Mouse (Mus musculus): Measurements from ENCODE around the gene Ppp1r18. TPM values are rescaled to one million over a fixed set of nuclear protein-coding genes. Genes with fewer than 3 reads are reported as not detected.

The Ppp1r18 gene
- total RNA-seq, 2 experiments from 2014 or later: 40.7 to 46.6 TPM

DNA sequence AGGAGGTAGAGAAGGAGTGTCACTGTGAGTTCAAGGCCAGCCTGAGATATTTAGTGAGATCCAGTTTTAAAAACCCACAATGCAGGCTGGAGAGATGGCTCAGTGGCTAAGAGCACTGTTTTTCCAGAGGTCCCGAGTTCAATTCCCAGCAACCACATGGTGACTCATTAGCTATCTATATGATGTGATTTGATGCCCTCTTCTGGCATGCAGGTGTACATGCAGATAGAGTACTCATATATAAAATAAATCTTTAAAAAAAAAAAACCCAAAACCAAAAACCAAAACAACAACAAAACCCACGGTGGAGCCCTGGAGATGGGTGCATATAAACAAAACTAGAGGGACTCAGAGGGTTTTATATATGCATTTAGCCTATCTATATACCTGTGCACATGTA, 42.2 kb downstream of the Ppp1r18 start:
- DNase-seq (ENCODE audit: low spot score in 2 of 2): no peak

DNA sequence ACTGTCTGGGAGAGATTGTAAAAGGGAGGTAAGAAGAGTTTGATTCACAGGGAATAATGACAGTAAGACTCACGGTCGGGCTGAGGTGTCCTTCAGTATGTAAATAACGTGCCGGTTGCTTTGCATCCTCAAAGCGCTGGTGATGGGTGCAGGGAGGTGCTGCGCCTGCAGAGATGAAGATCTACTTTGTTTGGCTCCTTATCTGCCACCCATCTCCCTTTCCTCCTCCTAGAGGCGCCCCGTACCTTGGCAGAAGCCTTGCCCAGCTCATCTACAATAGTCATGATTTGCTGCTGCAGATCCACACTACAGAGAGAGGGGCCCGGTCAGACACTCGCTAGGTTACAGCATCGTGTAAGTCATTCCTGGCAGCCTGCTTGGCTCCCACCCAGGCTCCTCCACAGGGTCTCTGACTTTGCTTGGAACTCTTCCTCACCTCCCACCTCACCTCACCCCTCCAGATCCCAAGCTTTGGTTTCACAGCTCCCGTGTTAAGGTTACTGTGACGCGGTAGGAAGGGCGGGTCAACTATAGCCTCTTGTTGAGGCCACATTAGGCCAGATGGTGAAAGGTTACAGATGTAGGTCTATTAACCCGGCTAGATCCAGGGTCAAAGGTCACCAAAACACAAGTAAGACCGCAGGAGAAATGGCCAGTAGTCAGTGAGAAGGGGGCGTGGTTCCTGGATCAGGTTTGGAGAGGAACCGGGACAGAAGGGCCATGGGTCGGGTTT, 44.0 kb downstream of the Ppp1r18 start:
- DNase-seq (ENCODE audit: low spot score in 2 of 2): no peak

DNA sequence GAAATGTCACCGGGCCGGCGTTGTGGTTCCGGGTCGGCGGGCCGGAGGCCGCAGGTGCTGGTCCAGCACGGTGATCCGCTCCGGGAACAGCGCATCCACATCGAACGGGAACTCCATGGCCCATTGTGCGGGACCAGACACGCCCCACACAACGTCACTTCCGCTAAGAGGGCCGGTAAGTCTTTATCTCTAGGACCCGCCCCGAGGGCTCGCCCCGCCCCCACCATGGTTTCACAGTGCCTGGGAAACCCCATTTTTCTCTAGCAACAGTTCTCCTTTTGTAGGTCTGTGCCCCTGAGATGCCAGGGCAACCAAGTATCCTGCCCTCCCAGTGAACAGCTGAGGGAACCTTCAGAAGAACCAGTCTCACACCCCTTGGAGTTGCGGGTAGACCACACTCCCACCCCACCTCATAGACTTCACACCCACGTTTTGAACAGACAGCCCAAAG, 44.6 kb downstream of the Ppp1r18 start, which contains the start of gene Atat1:
TSS of gene Atat1 (minus strand) at position 157 of the 451 bp plus-strand sequence.
- peak; percentile 82 to 90 for DNase-seq (ENCODE audit: low spot score in 2 of 2)

DNA sequence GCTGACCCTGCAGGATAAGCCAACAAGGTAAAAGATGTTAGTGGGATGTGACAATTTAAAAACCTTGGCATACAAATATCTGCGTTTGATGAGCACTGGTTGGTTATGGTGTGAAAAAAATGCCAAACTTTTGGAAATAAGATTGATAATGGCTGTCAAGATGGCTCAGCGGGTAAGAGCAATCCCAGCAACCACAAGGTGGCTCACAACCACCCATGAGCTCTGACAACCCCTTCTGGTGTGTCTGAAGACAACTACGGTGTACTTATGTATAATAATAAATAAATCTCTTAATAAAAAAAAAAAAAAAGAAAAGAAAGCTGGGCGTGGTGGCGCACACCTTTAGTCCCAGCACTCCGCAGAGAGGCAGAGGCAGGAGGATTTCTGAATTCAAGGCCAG, 49.6 kb downstream of the Ppp1r18 start:
- no peak for DNase-seq (ENCODE audit: low spot score in 2 of 2)

DNA sequence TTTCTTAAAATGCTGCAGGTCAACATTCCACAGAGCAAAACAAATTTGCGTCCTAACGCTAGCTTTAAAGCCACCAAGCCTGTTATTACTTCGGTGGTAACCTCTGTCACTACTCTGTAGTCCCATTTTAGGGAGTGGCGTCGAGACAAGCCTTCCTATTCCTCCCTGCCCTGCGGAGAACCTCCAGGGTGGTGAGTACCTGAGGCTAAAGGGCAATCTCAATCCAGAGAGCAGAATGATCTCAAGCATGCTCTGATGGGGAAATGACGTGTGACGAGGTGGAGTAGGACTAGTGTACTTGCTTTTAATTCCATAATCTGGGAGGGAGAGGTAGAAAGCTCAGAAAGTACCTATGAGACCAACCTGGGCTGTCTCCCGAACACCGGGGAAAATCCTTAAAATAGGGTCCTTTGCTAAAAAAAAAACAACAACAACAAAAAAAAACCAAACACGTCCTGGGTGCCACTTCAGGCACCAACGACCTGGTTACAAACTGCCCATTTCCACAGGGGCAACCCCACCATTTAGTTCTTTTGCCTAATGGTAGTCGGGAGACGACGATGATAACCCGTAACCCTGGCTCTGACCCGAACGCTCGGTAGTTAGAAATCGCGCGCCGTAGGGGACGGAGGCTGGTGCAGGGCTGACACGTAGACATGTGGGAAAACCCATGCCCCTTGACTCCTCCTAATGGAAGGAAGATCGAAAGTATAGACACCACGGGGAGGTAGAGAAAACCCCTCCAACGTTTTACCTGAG, 50.3 kb downstream of the Ppp1r18 start:
- DNase-seq (ENCODE audit: low spot score in 2 of 2): no peak

DNA sequence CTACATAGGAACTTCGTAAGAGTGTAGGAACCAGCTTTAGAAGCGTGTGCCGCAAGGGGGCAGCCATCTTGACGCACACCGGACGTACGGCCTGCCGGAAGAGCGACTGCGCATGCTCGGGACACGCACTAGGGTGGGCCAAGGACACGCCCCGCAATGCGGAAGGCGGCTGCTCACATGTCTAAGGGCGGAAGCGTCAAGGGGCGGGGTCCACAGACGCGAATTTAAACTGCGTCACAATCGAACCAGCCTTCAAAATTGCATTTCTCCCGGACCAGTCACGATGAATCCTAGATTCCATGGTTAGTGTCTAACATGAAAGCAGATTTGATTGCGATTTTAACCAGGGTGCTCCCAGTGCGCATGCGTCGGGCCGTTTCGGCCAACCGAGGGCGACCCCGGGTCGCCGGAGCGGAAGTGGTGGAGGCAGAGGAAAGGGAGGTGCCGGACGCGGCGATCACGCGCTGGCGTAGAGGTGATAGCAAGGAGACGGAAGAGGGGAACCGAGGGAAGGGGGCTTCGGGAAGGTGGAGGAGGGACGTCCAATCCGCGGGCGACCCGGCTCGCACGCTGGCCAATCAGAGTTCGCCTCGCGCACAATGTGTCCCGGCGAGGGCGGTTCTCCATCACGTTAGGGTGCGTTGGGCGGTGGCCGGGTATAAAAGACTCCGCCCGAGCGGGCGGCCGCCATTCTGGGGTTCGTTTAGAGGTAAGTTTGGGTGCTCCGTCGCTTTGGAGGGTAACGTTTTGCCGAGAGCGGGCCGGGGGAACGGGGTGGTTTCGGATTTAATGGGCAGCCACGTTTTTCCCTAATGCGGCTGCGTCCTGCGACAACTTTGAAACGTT, 51.1 kb downstream of the Ppp1r18 start, which contains the start of the genes Mrps18b and Ppp1r10:
TSS of gene Mrps18b (minus strand) at position 93 of the 846 bp plus-strand sequence.
TSS of gene Ppp1r10 (plus strand) at position 138 of the 846 bp plus-strand sequence.
- DNase-seq (ENCODE audit: low spot score in 2 of 2): peak; percentile 95 to 97

DNA sequence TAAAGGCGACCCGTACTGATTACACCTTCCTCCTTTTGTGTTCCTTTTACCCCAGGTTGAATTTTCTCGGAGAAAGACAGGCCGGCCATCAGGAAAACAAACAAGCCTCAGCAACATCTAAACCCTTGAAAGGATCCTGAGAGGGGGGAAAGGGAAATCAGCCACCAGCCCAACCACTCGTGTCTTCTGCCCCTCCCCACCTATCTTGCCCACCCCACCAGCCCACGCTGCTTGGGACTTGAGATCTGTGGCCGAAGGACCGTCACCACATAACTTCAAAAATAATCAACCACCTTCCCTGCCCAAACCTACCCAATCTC, 51.7 kb downstream of the Ppp1r18 start:
- DNase-seq (ENCODE audit: low spot score in 2 of 2): no peak

DNA sequence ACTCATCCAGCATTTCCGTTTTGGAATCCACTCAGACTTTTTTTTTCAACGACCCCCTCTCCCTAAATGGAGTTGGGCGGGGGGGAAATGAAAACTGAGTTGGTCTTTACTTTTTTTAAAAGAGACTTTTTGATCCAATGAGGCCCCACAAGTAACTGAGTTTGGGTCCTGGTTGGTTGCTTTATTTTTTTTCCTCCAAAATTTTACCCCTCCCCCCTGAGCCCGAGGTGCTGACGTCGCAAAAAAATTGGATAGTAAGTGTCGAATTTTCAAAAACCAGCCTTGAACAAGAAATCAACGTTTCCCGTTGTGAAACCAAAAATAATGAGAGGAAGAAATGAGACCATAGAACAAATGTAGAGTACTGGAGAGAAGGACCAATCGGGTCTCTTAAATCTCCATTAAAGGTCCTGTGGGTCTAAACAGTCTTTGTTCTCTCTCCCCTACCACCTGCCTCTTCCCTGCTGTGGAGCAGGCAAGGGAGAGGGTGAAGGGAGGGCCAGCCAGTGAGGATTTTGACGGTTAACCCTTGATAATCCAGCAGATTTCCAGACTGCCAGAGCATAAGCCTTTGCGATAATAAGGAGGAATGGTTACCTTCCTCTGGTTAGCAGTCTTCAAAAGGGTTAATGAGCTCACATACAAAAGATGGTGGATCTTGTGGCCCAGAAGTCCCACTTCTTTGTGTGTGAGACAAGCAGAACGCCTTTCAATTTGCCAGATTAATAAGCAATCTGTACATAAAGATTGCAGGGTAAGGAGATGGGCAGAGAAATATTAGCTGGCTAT, 52.3 kb downstream of the Ppp1r18 start:
- no peak for DNase-seq (ENCODE audit: low spot score in 2 of 2)

DNA sequence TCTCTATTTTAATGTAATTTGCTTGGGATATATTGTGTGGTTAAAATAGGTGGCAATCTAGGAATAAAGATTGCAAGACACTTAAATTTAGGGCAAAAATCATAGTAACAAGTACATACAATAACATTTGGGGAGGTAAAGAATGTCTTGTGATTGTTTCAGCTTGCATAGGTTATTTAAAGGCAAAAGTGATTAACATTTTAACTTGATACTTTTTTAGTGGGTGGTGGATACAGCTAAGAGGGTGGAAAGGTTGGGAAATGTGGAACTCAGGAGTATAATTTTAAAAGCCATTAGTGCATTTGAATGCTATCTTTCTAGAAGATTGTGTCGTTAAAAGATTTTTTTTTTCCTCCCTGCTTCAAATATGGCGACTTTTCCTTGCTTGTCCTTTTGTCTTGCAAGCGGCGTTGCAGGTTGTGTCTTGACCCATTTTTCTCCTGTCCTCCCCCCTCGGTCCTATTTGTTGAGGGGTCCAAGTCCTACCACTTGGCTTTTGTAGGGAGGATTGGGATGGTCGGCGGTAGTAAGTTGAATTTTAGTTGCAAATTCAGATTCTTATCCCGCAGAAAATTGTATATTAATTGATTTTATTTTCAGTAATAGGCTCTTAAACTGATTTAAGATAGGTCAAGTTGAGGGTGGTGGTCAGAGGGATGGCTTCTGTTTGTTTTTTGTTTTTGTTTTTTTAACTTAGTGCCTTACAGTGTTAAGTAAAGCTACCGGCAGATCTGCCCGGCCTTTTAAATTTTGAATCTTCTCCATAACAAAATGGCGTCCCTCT, 53.1 kb downstream of the Ppp1r18 start:
- no peak for DNase-seq (ENCODE audit: low spot score in 2 of 2)

DNA sequence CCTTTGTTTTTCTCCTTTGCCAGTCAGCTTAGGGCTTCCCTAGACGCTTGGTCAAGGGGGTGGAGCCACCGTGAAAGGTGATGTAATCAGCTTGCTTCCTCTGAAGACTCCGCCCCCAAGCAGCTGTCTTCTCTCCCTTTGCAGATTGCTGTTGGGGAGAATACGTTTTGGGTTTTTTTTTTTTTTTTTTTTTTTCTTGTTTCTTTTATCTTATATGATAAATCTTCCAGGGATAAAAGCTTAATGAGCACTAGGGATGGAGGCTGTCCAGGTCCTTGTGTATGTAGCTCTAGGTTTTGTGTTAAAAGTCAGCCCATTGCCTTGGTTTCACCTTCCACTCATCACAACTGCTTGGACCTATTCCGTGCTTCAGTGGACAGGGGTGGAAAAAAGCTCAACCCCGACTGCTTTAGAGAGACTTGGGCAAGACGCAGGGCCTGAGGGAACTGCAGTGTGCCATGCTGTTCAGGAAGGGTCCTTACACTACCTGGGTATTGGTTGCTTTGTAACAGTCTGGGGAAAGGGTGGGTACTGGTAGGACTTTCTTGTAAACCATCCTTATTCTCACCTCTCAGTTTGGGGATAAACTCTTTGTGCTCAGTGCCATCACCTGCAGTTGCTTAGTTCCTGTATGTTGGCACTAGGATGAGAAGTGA, 53.8 kb downstream of the Ppp1r18 start:
- peak; percentile 54 to 78 for DNase-seq (ENCODE audit: low spot score in 2 of 2)

DNA sequence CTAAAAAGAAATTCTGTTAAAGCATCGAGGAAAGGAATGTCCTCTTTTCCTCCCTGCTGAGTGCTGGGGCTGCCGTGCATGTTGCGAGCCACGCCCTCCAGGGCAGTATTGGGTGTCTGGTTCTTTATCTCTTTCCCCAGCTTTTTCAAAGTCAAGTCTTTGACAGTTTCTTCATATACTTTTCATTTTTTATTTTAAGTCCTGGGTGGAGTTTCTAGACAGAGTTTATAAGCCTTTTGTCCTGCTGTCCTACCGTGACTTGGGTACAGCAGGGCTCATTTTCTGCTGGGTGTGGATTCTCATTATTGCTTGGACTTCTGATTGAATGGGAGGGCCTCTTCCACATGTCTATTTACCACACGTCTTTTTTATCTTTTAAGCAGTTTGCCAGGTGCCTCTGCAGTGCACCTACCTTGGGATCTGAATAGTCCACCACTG, 54.5 kb downstream of the Ppp1r18 start:
- DNase-seq (ENCODE audit: low spot score in 2 of 2): no peak

DNA sequence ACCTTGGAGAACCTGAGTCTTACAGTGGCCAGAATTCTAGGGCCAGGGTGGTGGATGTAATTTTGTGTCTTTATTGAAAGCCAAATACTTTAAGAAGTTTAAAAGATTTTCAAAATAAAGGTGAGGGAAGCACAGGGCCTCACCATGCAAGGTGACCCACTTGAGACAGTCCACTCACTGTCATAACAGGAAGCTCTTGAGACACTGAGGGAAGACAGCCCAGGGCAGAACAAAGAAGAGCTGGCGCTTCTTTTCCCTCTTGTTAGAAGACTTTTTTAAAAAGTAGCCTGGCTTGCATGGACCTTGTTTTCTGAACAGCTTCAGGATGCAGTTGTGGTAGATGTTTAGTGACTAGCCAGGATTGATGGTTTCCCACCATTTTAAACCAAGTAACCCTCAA, 55.0 kb downstream of the Ppp1r18 start:
- no peak for DNase-seq (ENCODE audit: low spot score in 2 of 2)

DNA sequence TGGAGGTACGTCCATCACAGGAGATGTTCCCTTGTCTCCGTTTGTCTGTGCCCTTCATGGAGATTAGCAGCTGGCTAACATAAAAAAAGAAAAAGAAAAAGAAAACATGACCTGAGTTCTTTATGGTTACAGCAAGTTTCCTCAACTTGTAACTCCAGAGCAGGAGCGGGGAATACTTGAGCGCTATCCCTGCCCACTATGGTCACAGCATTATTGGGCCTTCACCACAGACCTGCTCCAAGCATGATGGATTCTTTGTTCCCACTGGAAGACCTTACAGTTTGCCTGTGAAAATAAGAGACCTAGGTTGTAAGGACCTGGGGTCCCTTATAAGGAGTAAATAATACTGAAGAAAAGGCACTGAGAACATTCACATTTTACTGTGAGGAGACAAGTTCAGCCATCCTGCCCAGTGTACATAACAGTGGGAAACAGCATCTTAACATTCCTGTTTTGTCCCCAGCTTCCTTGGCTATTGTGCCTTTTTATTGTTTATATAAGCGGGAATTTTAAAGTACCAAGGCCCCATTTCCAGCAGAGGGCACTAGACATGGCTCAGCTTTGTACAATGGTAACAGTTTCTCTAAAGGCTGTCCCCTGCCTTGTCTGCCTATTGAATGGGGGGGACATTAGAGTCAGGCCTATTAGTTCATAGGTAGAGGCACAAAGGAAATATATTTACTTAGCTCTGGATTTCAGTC, 55.6 kb downstream of the Ppp1r18 start:
- no peak for DNase-seq (ENCODE audit: low spot score in 2 of 2)

DNA sequence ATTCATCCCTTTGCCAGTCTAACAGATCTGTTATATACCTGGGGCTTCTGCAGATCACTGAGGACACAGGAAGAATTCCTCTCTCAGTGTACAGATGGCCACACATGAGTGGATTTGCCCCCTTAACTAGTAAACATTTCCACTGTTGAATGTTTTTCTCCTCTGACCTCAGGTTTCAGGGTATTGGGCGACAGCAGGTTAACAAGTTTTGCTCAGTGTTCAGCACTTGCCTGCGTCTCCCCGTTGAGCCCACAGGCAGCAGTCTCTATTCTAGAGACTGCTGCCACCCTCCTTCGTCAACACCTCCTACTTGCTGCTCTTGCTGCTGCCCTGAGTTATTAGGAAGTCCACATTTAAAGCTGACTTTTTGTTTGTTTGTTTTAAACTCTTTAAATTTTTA, 56.3 kb downstream of the Ppp1r18 start:
- DNase-seq (ENCODE audit: low spot score in 2 of 2): no peak

DNA sequence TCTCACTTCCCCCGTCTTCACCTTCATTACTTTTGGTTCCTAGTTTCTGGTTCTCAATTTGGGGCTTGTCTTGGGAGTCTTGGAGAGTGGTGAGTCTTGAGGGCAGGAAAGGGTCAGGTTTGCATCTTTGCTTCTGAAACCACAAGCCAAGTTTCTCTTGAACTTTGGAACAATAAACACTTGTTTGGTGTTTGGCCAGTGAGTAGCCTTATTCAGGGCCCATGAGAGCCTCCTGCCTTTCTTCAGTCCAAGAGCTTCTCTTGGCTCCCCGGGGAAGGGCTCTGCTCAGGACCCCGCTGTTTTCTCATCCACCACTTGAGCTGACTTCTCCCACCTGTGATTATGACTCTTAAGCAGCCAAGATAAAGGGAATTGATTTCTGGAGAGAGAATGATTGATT, 57.2 kb downstream of the Ppp1r18 start:
- DNase-seq (ENCODE audit: low spot score in 2 of 2): no peak

DNA sequence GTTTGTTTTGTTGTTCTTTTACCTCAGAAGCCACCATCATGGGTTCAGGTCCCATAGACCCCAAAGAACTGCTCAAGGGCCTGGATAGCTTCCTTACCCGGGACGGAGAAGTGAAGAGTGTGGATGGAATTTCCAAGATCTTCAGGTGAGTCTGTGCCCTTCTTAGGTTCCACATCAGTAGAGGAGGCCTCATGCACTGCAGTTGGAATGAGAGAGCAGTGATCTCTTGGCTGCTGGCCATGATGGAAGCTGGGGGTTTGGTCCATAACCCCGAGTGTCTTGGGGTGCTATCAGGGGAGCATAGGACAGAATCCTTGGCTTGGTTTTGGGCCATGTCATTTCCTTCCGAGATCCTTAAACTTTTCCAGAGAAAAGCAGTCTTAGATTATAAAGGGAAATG, 57.9 kb downstream of the Ppp1r18 start:
- no peak for DNase-seq (ENCODE audit: low spot score in 2 of 2)

All from adrenal gland, postnatal 4 days (tissue).